Mouse (Mus musculus) liver, embryonic 13.5 days (tissue): Measurements from ENCODE around the gene Sart3. TPM values are rescaled to one million over a fixed set of nuclear protein-coding genes. Genes with fewer than 3 reads are reported as not detected.
A peak's percentile ranks its signal among the peaks of the same experiment; 100 is the strongest.

Source experiments
- ATAC-seq: fragments of 200-750 bp; cut with Nextera tagmentation; 2 replicates; pipeline ENCODE4 v1.8.0; 2017; ENCODE audit warnings: low read depth, mild to moderate bottlenecking, moderate number of reproducible peaks, moderate library complexity
- DNase-seq: peaks from one replicate; pipeline ENCODE4 v3.0.0; 2022
- H3K27ac ChIP-seq: fragments of 300-500 bp; sonication (generic); 2 replicates; pipeline ENCODE4 v1.5.1; 2015; ENCODE audit warnings: moderate library complexity, mild to moderate bottlenecking, inconsistent platforms
- H3K27me3 ChIP-seq: fragments of 300-500 bp; sonication (generic); 2 replicates; pipeline ENCODE4 v1.6.1; 2015; ENCODE audit warnings: mild to moderate bottlenecking, inconsistent platforms
- H3K36me3 ChIP-seq: fragments of 300-500 bp; sonication (generic); 2 replicates; pipeline ENCODE4 v1.6.1; 2015; ENCODE audit warnings: mild to moderate bottlenecking, inconsistent platforms
- H3K4me1 ChIP-seq: fragments of 300-500 bp; sonication (generic); replicated peaks from 2 replicates; pipeline ENCODE4 v1.6.1; 2015; ENCODE audit warnings: inconsistent platforms
- H3K4me2 ChIP-seq: fragments of 300-500 bp; sonication (generic); 2 replicates; pipeline ENCODE4 v1.6.1; 2015; ENCODE audit warnings: inconsistent platforms, mild to moderate bottlenecking, moderate library complexity
- H3K4me3 ChIP-seq: fragments of 300-500 bp; sonication (generic); replicated peaks from 2 replicates; pipeline ENCODE4 v1.5.1; 2015; ENCODE audit warnings: mild to moderate bottlenecking, inconsistent platforms
- H3K9ac ChIP-seq: fragments of 300-500 bp; sonication (generic); 2 replicates; pipeline ENCODE4 v1.6.1; 2015; ENCODE audit warnings: mild to moderate bottlenecking, inconsistent platforms
- H3K9me3 ChIP-seq: fragments of 300-500 bp; sonication (generic); replicated peaks from 2 replicates; pipeline ENCODE4 v1.6.1; 2016; ENCODE audit warnings: inconsistent platforms
- WGBS: fragments of 180-500 bp; shearing (Covaris S2); methylation state at CpG from one replicate; pipeline ENCODE4 v1.1.7; 2015; ENCODE audit not compliant: insufficient replicate concordance; 5-methylcytosine and 5-hydroxymethylcytosine counted together
- polyA plus RNA-seq: library from polyadenylated mRNA; unstranded; fragments of >200 nt; fragmentation: Nextera tagmentation; extraction: Ambion mirVana; gene quantifications from 2 replicates; pipeline ENCODE4 v1.2.1, GENCODE M21; 2015

Gene Sart3
- polyA plus RNA-seq, 1 experiment from 2014 or later = 21.2 TPM

GRCm38 (mm10) chr5:113806414-113806813, 34.1 kb upstream of the Sart3 start:
- no peaks in the 10 kb centered on the region for H3K9me3 ChIP-seq
- ATAC-seq (no peak), DNase-seq (no peak)
- no peaks in the 10 kb centered on the region; the same call in 1 of the 2 replicates for H3K27me3 ChIP-seq
- H3K27ac ChIP-seq = no peak overlapping the region
- no peaks in the 10 kb centered on the region for H3K36me3 ChIP-seq
- H3K9ac ChIP-seq = no peak overlapping the region
- no peak overlapping the region for H3K4me2 ChIP-seq
- no peak overlapping the region for H3K4me3 ChIP-seq
- H3K4me1 ChIP-seq = peaks cover 14% of the 10 kb centered on the region
- 11% methylated on average over 10 of the region's 10 CpGs for WGBS

DNA sequence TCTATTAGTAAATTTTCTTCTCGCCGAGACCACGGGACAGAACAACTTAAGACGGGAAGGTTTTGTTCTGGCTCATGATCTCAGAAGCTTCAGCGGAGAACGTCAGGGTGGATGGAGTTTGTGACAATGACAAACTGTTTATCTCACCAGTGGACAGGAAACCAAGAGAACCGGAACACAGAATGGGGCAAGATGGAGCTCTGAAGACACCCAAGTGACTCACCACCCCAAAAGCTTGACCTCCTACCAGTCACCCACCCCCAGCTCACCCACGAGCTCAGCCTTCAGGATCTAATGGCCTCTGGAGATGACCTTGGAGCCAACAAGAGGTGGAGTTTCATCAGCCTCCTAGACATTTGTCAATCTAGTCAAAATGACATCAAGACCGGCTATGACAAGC, 33.0 kb upstream of the Sart3 start:
- Histone ChIP-seq H3K4me3 (no peak overlapping the region), H3K36me3 (no peaks in the 10 kb centered on the region), H3K4me1 (peaks cover 18% of the 10 kb centered on the region), H3K9me3 (no peaks in the 10 kb centered on the region), H3K27ac (no peak overlapping the region), H3K9ac (no peak overlapping the region), H3K4me2 (no peak overlapping the region), H3K27me3 (no peaks in the 10 kb centered on the region; the same call in 1 of the 2 replicates)
- 63% methylated on average over 9 of the region's 9 CpGs for WGBS
- DNase-seq = no peak
- ATAC-seq = no peak

- no peaks in the 10 kb centered on the region for H3K9me3 ChIP-seq
- no peak for DNase-seq
- no peak overlapping the region for H3K9ac ChIP-seq
- H3K4me2 ChIP-seq = no peak overlapping the region
- H3K4me1 ChIP-seq = peaks cover 18% of the 10 kb centered on the region
- H3K27me3 ChIP-seq = peaks cover 7% of the 10 kb centered on the region; the same call in 1 of the 2 replicates
- H3K4me3 ChIP-seq = no peak overlapping the region
- H3K36me3 ChIP-seq = no peaks in the 10 kb centered on the region
- ATAC-seq = no peak
- no peak overlapping the region for H3K27ac ChIP-seq
- WGBS = 49% methylated on average over 7 of the region's 7 CpGs
These were observed 32.2 kb upstream of the Sart3 start for GRCm38 (mm10) chr5:113804395-113804966.

GRCm38 (mm10) chr5:113800280-113800679, 28.0 kb upstream of the Sart3 start, which contains the start of gene Tmem119:
Tmem119 (minus strand) TSS chr5:113800516.
- Histone ChIP-seq H3K27ac (no peak within 1 kb of the TSS), H3K4me1 (peaks cover 27% of the 10 kb centered on the region), H3K36me3 (no peaks in the 10 kb centered on the region), H3K4me3 (peak within 1 kb of the TSS; percentile 32), H3K9me3 (no peaks in the 10 kb centered on the region), H3K4me2 (peak within 1 kb of the TSS; percentile 30), H3K9ac (no peak within 1 kb of the TSS), H3K27me3 (peaks cover 19% of the 10 kb centered on the region; the same call in 1 of the 2 replicates)
- WGBS = 3% methylated on average over 11 of the region's 11 CpGs
- DNase-seq = no peak
- peak; percentile 72 for ATAC-seq

DNA sequence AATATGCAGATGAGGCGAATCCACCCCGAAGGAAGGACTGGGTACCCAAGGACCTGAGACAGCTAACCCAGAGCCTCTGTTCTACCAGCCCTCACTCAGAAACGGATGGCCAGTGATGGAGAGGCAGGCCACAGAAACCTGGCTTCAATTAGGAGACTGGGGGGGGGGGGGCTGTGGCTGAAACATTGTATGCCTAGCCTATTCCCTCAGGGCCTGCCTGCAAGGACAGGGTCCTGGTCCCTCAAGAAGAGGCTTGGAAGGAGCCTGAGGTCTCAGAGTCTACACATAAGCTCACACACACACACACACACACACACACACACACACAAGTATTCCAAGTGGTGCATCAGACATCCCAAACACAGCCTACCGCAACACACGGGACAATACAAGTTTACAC, 27.4 kb upstream of the Sart3 start:
- H3K4me2 ChIP-seq = peak overlapping the region; percentile 30
- 52% methylated on average over 5 of the region's 5 CpGs for WGBS

DNA sequence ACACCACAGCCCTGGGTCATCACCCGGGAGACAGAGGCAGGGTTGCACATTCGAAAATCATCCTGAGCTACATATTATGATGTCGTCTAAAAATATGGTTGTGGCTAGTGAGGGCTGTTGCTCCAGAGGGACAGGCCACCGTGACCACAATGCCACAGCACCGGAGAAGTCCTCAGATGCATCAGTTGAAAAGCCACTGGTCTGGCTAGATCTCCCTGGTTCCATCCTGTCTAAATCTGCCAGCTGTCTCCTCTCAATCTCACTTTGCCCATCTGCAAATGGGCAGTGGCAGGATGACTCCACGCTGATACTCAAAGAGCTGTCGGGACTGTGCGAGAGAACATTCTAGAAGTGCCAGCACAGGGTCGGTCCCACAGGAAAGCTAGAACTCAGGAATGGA, 26.2 kb upstream of the Sart3 start:
- Histone ChIP-seq H3K9me3 (no peaks in the 10 kb centered on the region), H3K27me3 (peaks cover 19% of the 10 kb centered on the region; the same call in 1 of the 2 replicates), H3K4me3 (no peak overlapping the region), H3K9ac (no peak overlapping the region), H3K36me3 (no peaks in the 10 kb centered on the region), H3K27ac (no peak overlapping the region), H3K4me2 (no peak overlapping the region), H3K4me1 (peaks cover 19% of the 10 kb centered on the region)
- no peak for DNase-seq
- no peak for ATAC-seq
- WGBS = 42% methylated on average over 9 of the region's 9 CpGs

More for the DNA sequence above, 27.4 kb upstream of the Sart3 start:
- Histone ChIP-seq H3K9me3 (no peaks in the 10 kb centered on the region), H3K27ac (no peak overlapping the region), H3K9ac (no peak overlapping the region), H3K36me3 (no peaks in the 10 kb centered on the region), H3K27me3 (peaks cover 19% of the 10 kb centered on the region; the same call in 1 of the 2 replicates), H3K4me3 (peak overlapping the region; percentile 32), H3K4me1 (peaks cover 26% of the 10 kb centered on the region)
- no peak for ATAC-seq
- no peak for DNase-seq

GRCm38 (mm10) chr5:113797149-113797882, 25.0 kb upstream of the Sart3 start:
- ATAC-seq (no peak), DNase-seq (no peak)
- Histone ChIP-seq H3K4me1 (peaks cover 19% of the 10 kb centered on the region), H3K4me2 (peak overlapping the region; percentile 34), H3K27me3 (peaks cover 19% of the 10 kb centered on the region; the same call in 1 of the 2 replicates), H3K4me3 (no peak overlapping the region), H3K36me3 (no peaks in the 10 kb centered on the region), H3K27ac (peak overlapping the region; percentile 26), H3K9ac (no peak overlapping the region), H3K9me3 (no peaks in the 10 kb centered on the region)
- 29% methylated on average over 19 of the region's 19 CpGs for WGBS

DNA sequence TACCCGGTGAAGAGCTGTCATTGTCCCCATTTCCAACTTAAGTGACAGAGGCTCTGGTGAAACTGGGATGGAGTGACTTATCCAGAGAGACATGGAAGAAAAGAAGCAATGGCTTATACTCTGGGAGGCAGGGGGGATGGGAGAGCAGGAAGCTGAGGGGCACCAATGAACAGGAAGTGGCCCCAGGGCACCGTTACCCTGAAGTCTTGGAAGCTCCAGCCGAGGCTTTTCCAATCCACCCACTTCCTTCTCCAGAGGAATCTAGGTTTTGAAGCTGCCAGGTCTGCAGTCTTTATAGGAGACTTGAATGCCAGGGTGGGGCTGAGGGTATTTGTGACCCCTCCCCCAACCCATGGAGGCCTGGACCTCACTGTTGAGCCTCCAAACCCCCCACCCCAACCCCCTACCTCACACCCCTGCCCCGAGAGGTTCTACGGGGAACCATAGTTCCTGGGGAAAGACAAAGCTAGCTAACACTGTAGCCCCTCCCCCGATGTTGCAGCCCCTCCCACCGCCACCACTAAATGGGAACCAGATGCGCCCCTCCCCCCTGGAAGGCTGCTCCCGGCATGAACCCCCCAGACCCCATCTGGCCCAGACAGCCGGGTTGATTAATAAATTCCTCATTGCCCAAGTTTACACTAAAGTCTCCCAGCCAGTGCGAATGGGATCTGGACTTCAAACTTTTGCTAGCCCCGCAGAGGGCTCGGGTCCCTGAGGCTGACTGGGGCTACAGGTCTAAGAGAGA, 24.3 kb upstream of the Sart3 start:
- H3K36me3 ChIP-seq = no peaks in the 10 kb centered on the region
- H3K4me1 ChIP-seq = peaks cover 23% of the 10 kb centered on the region
- H3K9ac ChIP-seq = no peak overlapping the region
- H3K4me2 ChIP-seq = peak overlapping the region; percentile 34; the same call in 1 of the 2 replicates
- H3K27ac ChIP-seq = peak overlapping the region; percentile 26
- H3K4me3 ChIP-seq = no peak overlapping the region
- H3K27me3 ChIP-seq = peaks cover 19% of the 10 kb centered on the region; the same call in 1 of the 2 replicates
- ATAC-seq (no peak), DNase-seq (no peak)
- 6% methylated on average over 13 of the region's 13 CpGs for WGBS
- H3K9me3 ChIP-seq = no peaks in the 10 kb centered on the region

- no peak for DNase-seq
- Histone ChIP-seq H3K27me3 (no peaks in the 10 kb centered on the region), H3K4me3 (no peak overlapping the region), H3K36me3 (no peaks in the 10 kb centered on the region), H3K27ac (no peak overlapping the region), H3K9ac (no peak overlapping the region), H3K4me2 (no peak overlapping the region), H3K9me3 (no peaks in the 10 kb centered on the region), H3K4me1 (peaks cover 31% of the 10 kb centered on the region)
- peak; percentile 33; the same call in 1 of the 2 replicates for ATAC-seq
- WGBS = 57% methylated on average over 16 of the region's 16 CpGs
These were observed 19.1 kb upstream of the Sart3 start for GRCm38 (mm10) chr5:113791197-113792095.

DNA sequence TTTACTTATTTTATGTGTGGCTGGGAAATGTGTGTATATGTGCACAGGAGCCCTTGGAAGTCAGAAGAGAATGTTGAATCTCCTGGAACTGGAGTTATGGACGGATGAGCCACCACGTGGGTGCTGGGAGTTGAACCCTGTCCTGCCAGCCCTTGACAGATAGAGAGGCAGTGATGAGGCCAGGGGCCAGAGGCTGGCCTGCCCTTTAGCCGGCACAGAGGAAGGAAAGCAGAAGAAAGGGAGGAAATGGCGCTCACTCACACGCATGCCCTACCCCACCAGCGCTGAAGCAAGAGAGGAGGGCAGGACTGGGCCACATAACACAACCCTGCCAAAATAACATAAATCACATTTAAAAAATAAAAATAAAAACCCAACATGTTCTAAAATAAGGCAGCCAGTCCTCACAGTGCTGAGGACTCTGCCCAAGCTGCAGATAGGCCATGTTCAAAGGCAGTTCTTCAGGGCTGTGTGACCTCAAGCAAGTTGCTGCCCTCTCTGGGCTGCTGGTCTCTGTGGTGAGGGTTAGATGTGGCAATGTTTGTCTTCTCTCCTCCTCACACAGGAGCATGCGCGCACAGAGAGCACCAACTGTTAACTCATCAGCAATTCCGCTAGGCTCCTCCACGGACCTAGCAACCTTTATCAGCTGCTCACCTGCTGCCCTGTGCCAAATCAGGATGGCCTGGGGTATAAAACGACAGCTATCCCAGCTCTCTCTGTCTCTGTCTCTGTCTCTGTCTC, 18.3 kb upstream of the Sart3 start:
- Histone ChIP-seq H3K4me1 (peaks cover 25% of the 10 kb centered on the region), H3K4me3 (no peak overlapping the region), H3K4me2 (no peak overlapping the region), H3K9me3 (no peaks in the 10 kb centered on the region), H3K27ac (no peak overlapping the region), H3K36me3 (no peaks in the 10 kb centered on the region), H3K27me3 (no peaks in the 10 kb centered on the region), H3K9ac (no peak overlapping the region)
- no peak for DNase-seq
- WGBS = 33% methylated on average over 11 of the region's 11 CpGs
- ATAC-seq = no peak
